Mouse (Mus musculus) liver, embryonic 14.5 days (tissue): ENCODE measurements around the gene Oscar. TPM values are rescaled to one million over a fixed set of nuclear protein-coding genes. Genes with fewer than 3 reads are reported as not detected.
A peak's percentile ranks its signal among the peaks of the same experiment; 100 is the strongest.
"Not testable (repeated sequence)": the region's sequence is repeated elsewhere in the genome, so short reads cannot be mapped to it uniquely, and the experiment has no call there.

Experiments
- ATAC-seq: fragments of 200-750 bp; cut with Nextera tagmentation; 2 replicates; pipeline ENCODE4 v1.8.0; 2017; ENCODE audit warnings: moderate number of reproducible peaks, mild to moderate bottlenecking, moderate library complexity; ENCODE audit not compliant: insufficient read depth
- DNase-seq, 3 experiments: peaks; one replicate each; pipeline ENCODE4 v3.0.0-alpha.2; 2012 to 2013; ENCODE audit warnings: low read depth in 3 of 3, low spot score in 3 of 3
- H3K27ac ChIP-seq: fragments of 300-500 bp; sonication (generic); 2 replicates; pipeline ENCODE4 v1.5.1; 2014; ENCODE audit warnings: moderate library complexity, mild to moderate bottlenecking, control low read depth, inconsistent platforms
- H3K27me3 ChIP-seq: fragments of 300-500 bp; sonication (generic); 2 replicates; pipeline ENCODE4 v1.6.1; 2014; ENCODE audit warnings: mild to moderate bottlenecking, low read length, moderate library complexity; ENCODE audit not compliant: control insufficient read depth, insufficient read depth
- H3K36me3 ChIP-seq: fragments of 300-500 bp; sonication (generic); replicated peaks from 2 replicates; pipeline ENCODE4 v1.6.1; 2014; ENCODE audit warnings: low read depth; ENCODE audit not compliant: control insufficient read depth, insufficient read depth
- H3K4me1 ChIP-seq, 2 experiments: fragments of 200-500 bp in 1 of 2; fragments of 300-500 bp in 1 of 2; sonication (generic) in 1 of 2; replicated peaks; 2 replicates each; pipeline ENCODE4 v1.6.1; 2012 to 2014; ENCODE audit warnings: antibody characterized with exemption in 1 of 2, inconsistent platforms in 1 of 2, low read length in 1 of 2; ENCODE audit not compliant: control insufficient read depth in 2 of 2, insufficient read depth in 2 of 2
- H3K4me2 ChIP-seq: fragments of 300-500 bp; sonication (generic); 2 replicates; pipeline ENCODE4 v1.6.1; 2014; ENCODE audit warnings: low read depth, mild to moderate bottlenecking, control low read depth, moderate library complexity
- H3K4me3 ChIP-seq, 2 experiments: fragments of 200-500 bp in 1 of 2; fragments of 300-500 bp in 1 of 2; sonication (generic) in 1 of 2; 2 replicates each; pipeline ENCODE4 v1.5.1; 2012 to 2014; ENCODE audit warnings: low read depth in 2 of 2, low read length in 2 of 2, mild to moderate bottlenecking in 2 of 2, control low read depth in 1 of 2, inconsistent platforms in 1 of 2, moderate library complexity in 1 of 2; ENCODE audit not compliant: insufficient read depth in 1 of 2
- H3K9ac ChIP-seq: fragments of 300-500 bp; sonication (generic); replicated peaks from 2 replicates; pipeline ENCODE4 v1.6.1; 2014; ENCODE audit warnings: mild to moderate bottlenecking, control low read depth, moderate library complexity
- H3K9me3 ChIP-seq: fragments of 300-500 bp; sonication (generic); 2 replicates; pipeline ENCODE4 v1.6.1; 2016; ENCODE audit warnings: low read length, mixed read lengths; ENCODE audit not compliant: control insufficient read depth
- CTCF ChIP-seq: IDR thresholded peaks from 2 replicates; pipeline ENCODE4 v1.5.1; 2016; ENCODE audit warnings: antibody characterized with exemption, low read depth, control low read depth
- EP300 ChIP-seq: IDR thresholded peaks from 2 replicates; pipeline ENCODE4 v1.6.1; 2016; ENCODE audit warnings: antibody characterized with exemption, low read depth
- WGBS: fragments of 180-500 bp; shearing (Covaris S2); extraction: QIAGEN DNeasy Blood & Tissue Kit; methylation state at CpG from one replicate; pipeline ENCODE4 v1.1.7; 2014; ENCODE audit not compliant: insufficient replicate concordance; 5-methylcytosine and 5-hydroxymethylcytosine counted together
- microRNA-seq: library from miRNA; unstranded; fragments of <30 nt; microRNA quantifications from one replicate; pipeline ENCODE4, GENCODE M21; 2016
- polyA plus RNA-seq, 2 experiments: library from polyadenylated mRNA; depleted of rRNA in 1 of 2; stranded (reverse) in 1 of 2; unstranded in 1 of 2; fragments of >200 nt; fragmentation: Nextera tagmentation in 1 of 2; extraction: Ambion mirVana in 1 of 2; gene quantifications; 2 replicates each; pipeline versions ENCODE4 v1.2.1 to v1.2.3; 2012 to 2014

Gene Oscar
- polyA plus RNA-seq, 2 experiments = 0.03 TPM; not detected in 1

- Histone ChIP-seq H3K36me3 (no peaks in the 10 kb centered on the region), H3K4me2 (no peak overlapping the region), H3K9me3 (no peaks in the 10 kb centered on the region), H3K27ac (no peak overlapping the region), H3K4me3 (no peak overlapping the region), H3K9ac (no peak overlapping the region), H3K27me3 (no peaks in the 10 kb centered on the region), H3K4me1 (no peaks in the 10 kb centered on the region)
- no peak for TF ChIP-seq CTCF
- no peak for TF ChIP-seq EP300
- ATAC-seq (no peak), DNase-seq (no peak)
- WGBS = 15% methylated on average over 1 of the region's 1 CpGs
Observed at GRCm38 (mm10) chr7:3571847-3572246, 44.1 kb downstream of the Oscar start.

- H3K36me3 ChIP-seq, H3K27ac ChIP-seq, H3K27me3 ChIP-seq, H3K9ac ChIP-seq, H3K9me3 ChIP-seq, H3K4me1 ChIP-seq, H3K4me3 ChIP-seq, ATAC-seq, H3K4me2 ChIP-seq, DNase-seq: not testable (repeated sequence)
- WGBS = 61% methylated on average over 3 of the region's 3 CpGs
Observed at GRCm38 (mm10) chr7:3570580-3570979, 45.4 kb downstream of the Oscar start.

GRCm38 (mm10) chr7:3569725-3570124, 46.2 kb downstream of the Oscar start:
- Histone ChIP-seq H3K9me3 (no peaks in the 10 kb centered on the region), H3K4me1 (no peaks in the 10 kb centered on the region), H3K4me2 (no peak overlapping the region), H3K27me3 (no peaks in the 10 kb centered on the region), H3K36me3 (no peaks in the 10 kb centered on the region), H3K4me3 (no peak overlapping the region), H3K9ac (no peak overlapping the region), H3K27ac (no peak overlapping the region)
- TF ChIP-seq CTCF (0 out of 2 replicates have a peak, but pooled peaks have one; percentile 5), EP300 (no peak)
- DNase-seq (no peak), ATAC-seq (no peak)
- WGBS = 50% methylated on average over 6 of the region's 6 CpGs

GRCm38 (mm10) chr7:3567336-3567735, 48.6 kb downstream of the Oscar start:
- Histone ChIP-seq H3K4me1 (no peaks in the 10 kb centered on the region), H3K36me3 (no peaks in the 10 kb centered on the region), H3K4me3 (no peak overlapping the region), H3K4me2 (no peak overlapping the region), H3K9me3 (no peaks in the 10 kb centered on the region), H3K9ac (no peak overlapping the region), H3K27ac (no peak overlapping the region), H3K27me3 (no peaks in the 10 kb centered on the region)
- WGBS = 17% methylated on average over 2 of the region's 2 CpGs
- TF ChIP-seq CTCF = no peak
- no peak for TF ChIP-seq EP300
- DNase-seq = no peak
- no peak for ATAC-seq

Small RNA genes within 50 kb of the gene (microRNA-seq; reads per million reads assigned to microRNA genes)
- not detected for gene Gm25100
- 1.3 reads per million for gene Mir3572

Other genes with a start within 250 kb of the Oscar start
- gene Cacng8, start 225.5 kb downstream of the Oscar start, polyA plus RNA-seq (2012; rRNA removed) = 0.04 and 0.05 TPM in 2 replicates
- not detected in 2 replicates for gene Cacng8, start 225.5 kb downstream of the Oscar start, polyA plus RNA-seq (2014; fragmentation: Nextera tagmentation; extraction: Ambion mirVana)
- not detected in 2 replicates for gene Cacng6, start 192.0 kb downstream of the Oscar start, polyA plus RNA-seq (2012; rRNA removed)
- gene Cacng6, start 192.0 kb downstream of the Oscar start, polyA plus RNA-seq (2014; fragmentation: Nextera tagmentation; extraction: Ambion mirVana) = not detected in 2 replicates
- 0.10 and 0.11 TPM in 2 replicates for gene Tarm1, start 113.5 kb downstream of the Oscar start, polyA plus RNA-seq (2012; rRNA removed)
- 0.18 and 0.32 TPM in 2 replicates for gene Tarm1, start 113.5 kb downstream of the Oscar start, polyA plus RNA-seq (2014; fragmentation: Nextera tagmentation; extraction: Ambion mirVana)
- gene Ndufa3, start 1.2 kb upstream of the Oscar start, polyA plus RNA-seq (2012; rRNA removed) = 106 and 107 TPM in 2 replicates
- gene Ndufa3, start 1.2 kb upstream of the Oscar start, polyA plus RNA-seq (2014; fragmentation: Nextera tagmentation; extraction: Ambion mirVana) = 351 and 354 TPM in 2 replicates
- 6.4 and 10.7 TPM in 2 replicates for gene Tfpt, start 13.8 kb upstream of the Oscar start, polyA plus RNA-seq (2012; rRNA removed)
- gene Tfpt, start 13.8 kb upstream of the Oscar start, polyA plus RNA-seq (2014; fragmentation: Nextera tagmentation; extraction: Ambion mirVana) = 7.7 and 8.0 TPM in 2 replicates
- 19.9 and 28.4 TPM in 2 replicates for gene Prpf31, start 13.8 kb upstream of the Oscar start, polyA plus RNA-seq (2012; rRNA removed)
- 46.4 and 48.3 TPM in 2 replicates for gene Prpf31, start 13.8 kb upstream of the Oscar start, polyA plus RNA-seq (2014; fragmentation: Nextera tagmentation; extraction: Ambion mirVana)
- 27.0 and 30.2 TPM in 2 replicates for gene Cnot3, start 29.1 kb upstream of the Oscar start, polyA plus RNA-seq (2012; rRNA removed)
- gene Cnot3, start 29.1 kb upstream of the Oscar start, polyA plus RNA-seq (2014; fragmentation: Nextera tagmentation; extraction: Ambion mirVana) = 20.2 and 20.8 TPM in 2 replicates
- gene Leng1, start 49.7 kb upstream of the Oscar start, polyA plus RNA-seq (2012; rRNA removed) = 1.7 and 3.3 TPM in 2 replicates
- gene Leng1, start 49.7 kb upstream of the Oscar start, polyA plus RNA-seq (2014; fragmentation: Nextera tagmentation; extraction: Ambion mirVana) = 4.0 and 4.3 TPM in 2 replicates
- 5.5 and 7.6 TPM in 2 replicates for gene Tmc4, start 61.4 kb upstream of the Oscar start, polyA plus RNA-seq (2012; rRNA removed)
- gene Tmc4, start 61.4 kb upstream of the Oscar start, polyA plus RNA-seq (2014; fragmentation: Nextera tagmentation; extraction: Ambion mirVana) = 5.7 and 6.7 TPM in 2 replicates
- gene Tsen34, start 76.7 kb upstream of the Oscar start, polyA plus RNA-seq (2012; rRNA removed) = 22.8 and 25.3 TPM in 2 replicates
- gene Tsen34, start 76.7 kb upstream of the Oscar start, polyA plus RNA-seq (2014; fragmentation: Nextera tagmentation; extraction: Ambion mirVana) = 34.4 and 34.6 TPM in 2 replicates
- gene Mboat7, start 77.4 kb upstream of the Oscar start, polyA plus RNA-seq (2012; rRNA removed) = 10.3 and 11.6 TPM in 2 replicates
- 11.5 and 13.0 TPM in 2 replicates for gene Mboat7, start 77.4 kb upstream of the Oscar start, polyA plus RNA-seq (2014; fragmentation: Nextera tagmentation; extraction: Ambion mirVana)
- 680 and 1,914 TPM in 2 replicates for gene Rps9, start 87.8 kb upstream of the Oscar start, polyA plus RNA-seq (2012; rRNA removed)
- gene Rps9, start 87.8 kb upstream of the Oscar start, polyA plus RNA-seq (2014; fragmentation: Nextera tagmentation; extraction: Ambion mirVana) = 960 and 985 TPM in 2 replicates
- 1.6 TPM in 2 replicates for gene Pirb, start 104.2 kb upstream of the Oscar start, polyA plus RNA-seq (2012; rRNA removed)
- gene Pirb, start 104.2 kb upstream of the Oscar start, polyA plus RNA-seq (2014; fragmentation: Nextera tagmentation; extraction: Ambion mirVana) = 1.8 and 2.2 TPM in 2 replicates
- 0.06 and 0.11 TPM in 2 replicates for gene Gm15448, start 209.5 kb upstream of the Oscar start, polyA plus RNA-seq (2012; rRNA removed)
- gene Gm15448, start 209.5 kb upstream of the Oscar start, polyA plus RNA-seq (2014; fragmentation: Nextera tagmentation; extraction: Ambion mirVana) = 0.23 TPM in 1 of 2 replicates, not detected in the other
- 0.39 and 0.53 TPM in 2 replicates for gene Pira2, start 228.9 kb upstream of the Oscar start, polyA plus RNA-seq (2012; rRNA removed)
- 1.5 and 1.9 TPM in 2 replicates for gene Pira2, start 228.9 kb upstream of the Oscar start, polyA plus RNA-seq (2014; fragmentation: Nextera tagmentation; extraction: Ambion mirVana)